Mouse (Mus musculus): ENCODE data around the gene Pacsin1.

DNA sequence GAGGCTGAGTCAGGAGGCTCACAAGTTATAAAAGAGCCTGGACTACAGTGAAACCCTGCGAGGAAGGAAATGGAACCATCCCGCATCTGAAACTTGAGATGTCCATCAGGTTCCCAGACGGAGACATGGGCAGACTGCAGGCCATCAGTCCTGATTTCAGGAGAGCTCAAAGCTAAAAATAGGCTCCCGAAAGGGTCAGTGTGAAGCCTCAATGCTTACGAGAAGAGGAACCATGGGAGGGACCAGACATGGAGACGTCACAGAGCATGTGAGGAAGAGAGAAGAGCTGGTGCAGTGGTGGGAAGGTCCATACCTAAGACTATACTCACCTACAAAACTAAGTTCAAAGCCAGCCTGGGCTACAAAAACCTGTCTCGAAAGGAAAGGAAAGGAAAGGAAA, 39.9 kb upstream of the Pacsin1 start:
- TF ChIP-seq EP300 (IDR thresholded peaks at IDR 0.05; ENCODE audit: insufficient read depth, low read depth, low read length), result 0 out of 2 replicates have a peak, but pooled peaks have one; percentile 19
- TF ChIP-seq CTCF (IDR thresholded peaks at IDR 0.05), result no peak
- no peak for TF ChIP-seq POLR2A (IDR thresholded peaks at IDR 0.05; ENCODE audit: insufficient read depth, low read depth, low read length)
